Mouse (Mus musculus) bone marrow macrophage, adult 2 months (primary cell): ENCODE measurements around the gene Ces3a.

Source experiments
- CTCF ChIP-seq: IDR thresholded peaks from 2 replicates; pipeline ENCODE4 v1.5.1; 2012; ENCODE audit warnings: low read depth, mild to moderate bottlenecking, low read length, moderate library complexity
- POLR2A ChIP-seq: IDR thresholded peaks from 2 replicates; pipeline ENCODE4 v1.6.1; 2012; ENCODE audit warnings: mild to moderate bottlenecking, low read depth, low read length, borderline replicate concordance

- TF ChIP-seq CTCF (no peak), POLR2A (no peak)
Measured at GRCm38 (mm10) chr8:105076601-105077000, 28.2 kb downstream of the Ces3a start.
